Mouse (Mus musculus): ENCODE results near the gene Dlg3. TPM values are rescaled to one million over a fixed set of nuclear protein-coding genes. Genes with fewer than 3 reads are reported as not detected.
A peak's percentile ranks its signal among the peaks of the same experiment; 100 is the strongest.

The Dlg3 gene
- polyA plus RNA-seq, 1 experiment from 2014 or later = 13.8 TPM

GRCm38 (mm10) chrX:100741940-100742339 lies 25.6 kb upstream of the Dlg3 start:
- H3K9me3 ChIP-seq (ENCODE audit: control insufficient read depth, low read length) = no peaks in the 10 kb centered on the region
- no peak overlapping the region for H3K4me3 ChIP-seq (ENCODE audit: low read depth, low read length)
- 10% methylated on average over 10 of the region's 10 CpGs for WGBS
- H3K9ac ChIP-seq (ENCODE audit: low read depth, low read length) = no peak overlapping the region
- no peaks in the 10 kb centered on the region for H3K36me3 ChIP-seq (ENCODE audit: control insufficient read depth, insufficient read depth, low read length)
- H3K4me1 ChIP-seq (replicated peaks; ENCODE audit: control insufficient read depth, insufficient read depth, low read length) = no peaks in the 10 kb centered on the region
- no peak overlapping the region for H3K4me2 ChIP-seq (replicated peaks; ENCODE audit: low read depth, low read length)
- peak; percentile 60 for ATAC-seq (ENCODE audit: low FRiP score)
- H3K27me3 ChIP-seq (ENCODE audit: control insufficient read depth, insufficient read depth, low read length) = no peaks in the 10 kb centered on the region
- DNase-seq (ENCODE audit: low spot score) = peak; percentile 75
- no peak overlapping the region for H3K27ac ChIP-seq (ENCODE audit: low read depth, low read length)

DNA sequence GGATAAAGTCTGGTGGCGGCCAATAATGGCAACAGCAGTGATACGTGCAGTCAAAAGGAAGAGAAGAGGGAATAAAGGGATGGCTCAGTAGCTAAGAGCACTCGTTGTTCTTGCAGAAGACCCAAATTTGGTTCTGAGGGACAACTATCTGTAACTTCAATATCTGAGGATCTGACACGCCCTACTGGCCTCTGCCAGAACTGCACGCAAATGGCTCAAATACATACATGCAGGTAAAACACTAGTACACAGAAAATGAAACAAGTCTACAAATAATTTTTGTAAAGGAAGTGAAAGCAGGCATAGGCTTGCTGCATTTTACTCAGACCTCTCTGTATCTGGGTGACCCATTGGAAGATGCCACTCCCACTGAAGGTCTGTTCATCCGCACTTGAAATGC lies 1.7 kb upstream of the Dlg3 start:
- ATAC-seq (ENCODE audit: low FRiP score) (no peak), DNase-seq (ENCODE audit: low spot score) (no peak)
- Histone ChIP-seq H3K36me3 (ENCODE audit: control insufficient read depth, insufficient read depth, low read length) (no peaks in the 10 kb centered on the region), H3K4me1 (replicated peaks; ENCODE audit: control insufficient read depth, insufficient read depth, low read length) (no peaks in the 10 kb centered on the region), H3K9ac (ENCODE audit: low read depth, low read length) (no peak overlapping the region), H3K27ac (ENCODE audit: low read depth, low read length) (no peak overlapping the region), H3K4me2 (replicated peaks; ENCODE audit: low read depth, low read length) (no peak overlapping the region), H3K27me3 (ENCODE audit: control insufficient read depth, insufficient read depth, low read length) (no peaks in the 10 kb centered on the region), H3K9me3 (ENCODE audit: control insufficient read depth, low read length) (no peaks in the 10 kb centered on the region), H3K4me3 (ENCODE audit: low read depth, low read length) (no peak overlapping the region)
- 78% methylated on average over 6 of the region's 6 CpGs for WGBS

DNA sequence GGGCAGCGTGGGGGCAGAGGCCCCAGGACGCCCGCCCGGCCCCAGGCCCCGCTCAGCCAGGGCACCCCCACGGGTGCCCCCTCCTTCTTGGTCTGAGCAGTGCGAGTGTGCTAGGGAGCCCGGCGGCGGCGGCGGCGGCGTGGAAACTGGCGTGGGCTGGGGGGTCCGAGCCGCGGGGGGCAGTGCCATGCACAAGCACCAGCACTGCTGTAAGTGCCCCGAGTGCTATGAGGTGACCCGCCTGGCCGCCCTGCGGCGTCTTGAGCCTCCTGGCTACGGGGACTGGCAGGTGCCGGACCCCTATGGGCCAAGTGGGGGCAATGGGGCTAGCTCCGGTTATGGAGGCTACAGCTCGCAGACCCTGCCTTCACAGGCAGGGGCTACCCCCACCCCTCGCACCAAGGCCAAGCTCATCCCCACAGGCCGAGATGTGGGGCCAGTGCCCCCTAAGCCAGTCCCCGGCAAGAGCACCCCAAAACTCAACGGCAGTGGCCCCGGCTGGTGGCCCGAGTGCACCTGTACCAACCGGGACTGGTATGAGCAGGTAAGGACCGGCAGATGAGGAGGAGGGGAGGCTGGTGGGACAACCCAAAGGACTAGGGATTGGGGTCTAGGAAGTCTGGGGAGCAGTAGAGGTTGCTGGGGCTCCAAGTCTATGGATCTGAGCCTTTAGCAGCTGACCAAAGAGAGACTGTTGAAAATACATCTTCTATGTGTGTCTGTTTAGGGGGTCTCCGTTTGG lies 534 bp downstream of the Dlg3 start:
- Histone ChIP-seq H3K4me1 (replicated peaks; ENCODE audit: control insufficient read depth, insufficient read depth, low read length) (no peaks in the 10 kb centered on the region), H3K9me3 (ENCODE audit: control insufficient read depth, low read length) (no peaks in the 10 kb centered on the region), H3K27ac (ENCODE audit: low read depth, low read length) (peak overlapping the region; percentile 54; the same call in 1 of the 2 replicates), H3K27me3 (ENCODE audit: control insufficient read depth, insufficient read depth, low read length) (no peaks in the 10 kb centered on the region), H3K4me3 (ENCODE audit: low read depth, low read length) (peak overlapping the region; percentile 51), H3K36me3 (ENCODE audit: control insufficient read depth, insufficient read depth, low read length) (no peaks in the 10 kb centered on the region), H3K9ac (ENCODE audit: low read depth, low read length) (peak overlapping the region; percentile 55), H3K4me2 (replicated peaks; ENCODE audit: low read depth, low read length) (peak overlapping the region; percentile 72)
- DNase-seq (ENCODE audit: low spot score) (no peak), ATAC-seq (ENCODE audit: low FRiP score) (peak; percentile 66)
- 30% methylated on average over 19 of the region's 36 CpGs for WGBS

GRCm38 (mm10) chrX:100769281-100769680 lies 1.8 kb downstream of the Dlg3 start:
- H3K9me3 ChIP-seq (ENCODE audit: control insufficient read depth, low read length) = no peaks in the 10 kb centered on the region
- H3K36me3 ChIP-seq (ENCODE audit: control insufficient read depth, insufficient read depth, low read length) = no peaks in the 10 kb centered on the region
- peak overlapping the region; percentile 17; the same call in 1 of the 2 replicates for H3K4me2 ChIP-seq (replicated peaks; ENCODE audit: low read depth, low read length)
- WGBS = 87% methylated on average over 5 of the region's 5 CpGs
- ATAC-seq (ENCODE audit: low FRiP score) (no peak), DNase-seq (ENCODE audit: low spot score) (no peak)
- H3K9ac ChIP-seq (ENCODE audit: low read depth, low read length) = no peak overlapping the region
- H3K27me3 ChIP-seq (ENCODE audit: control insufficient read depth, insufficient read depth, low read length) = no peaks in the 10 kb centered on the region
- peak overlapping the region; percentile 13; the same call in 1 of the 2 replicates for H3K4me3 ChIP-seq (ENCODE audit: low read depth, low read length)
- H3K4me1 ChIP-seq (replicated peaks; ENCODE audit: control insufficient read depth, insufficient read depth, low read length) = no peaks in the 10 kb centered on the region
- H3K27ac ChIP-seq (ENCODE audit: low read depth, low read length) = no peak overlapping the region

DNA sequence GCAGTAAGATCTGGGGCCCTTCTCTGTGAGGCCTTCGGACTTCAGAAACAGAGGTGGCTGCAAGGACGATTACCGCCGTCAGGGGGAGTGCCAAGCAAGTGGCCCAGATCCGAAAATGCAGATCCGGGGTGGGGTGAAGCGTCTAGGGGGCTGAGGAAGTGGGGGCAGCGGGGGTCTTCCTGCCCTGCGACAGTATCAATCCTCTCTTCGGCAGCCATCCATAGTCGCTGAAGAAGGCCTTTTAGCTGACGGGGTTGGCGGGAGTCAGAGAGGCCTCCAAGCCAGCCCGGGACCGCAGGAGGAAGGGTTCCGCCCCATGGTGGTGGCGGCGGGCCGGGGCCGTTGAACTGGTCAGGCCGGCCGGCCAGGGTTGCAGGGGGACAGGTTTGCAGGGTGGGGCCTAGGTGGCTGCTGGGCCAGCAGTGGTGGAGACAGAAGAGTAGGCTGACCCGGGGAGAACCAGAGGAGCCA lies 6.9 kb downstream of the Dlg3 start:
- no peaks in the 10 kb centered on the region for H3K27me3 ChIP-seq (ENCODE audit: control insufficient read depth, insufficient read depth, low read length)

GRCm38 (mm10) chrX:100775405-100775804 lies 7.9 kb downstream of the Dlg3 start:
- Histone ChIP-seq H3K4me2 (replicated peaks; ENCODE audit: low read depth, low read length) (no peak overlapping the region), H3K4me3 (ENCODE audit: low read depth, low read length) (no peak overlapping the region), H3K36me3 (ENCODE audit: control insufficient read depth, insufficient read depth, low read length) (no peaks in the 10 kb centered on the region), H3K27me3 (ENCODE audit: control insufficient read depth, insufficient read depth, low read length) (no peaks in the 10 kb centered on the region), H3K9ac (ENCODE audit: low read depth, low read length) (no peak overlapping the region), H3K9me3 (ENCODE audit: control insufficient read depth, low read length) (no peaks in the 10 kb centered on the region), H3K27ac (ENCODE audit: low read depth, low read length) (no peak overlapping the region), H3K4me1 (replicated peaks; ENCODE audit: control insufficient read depth, insufficient read depth, low read length) (no peaks in the 10 kb centered on the region)
- no peak for ATAC-seq (ENCODE audit: low FRiP score)
- DNase-seq (ENCODE audit: low spot score) = no peak
- 90% methylated on average over 3 of the region's 3 CpGs for WGBS

More for the DNA sequence above, 6.9 kb downstream of the Dlg3 start:
- no peaks in the 10 kb centered on the region for H3K9me3 ChIP-seq (ENCODE audit: control insufficient read depth, low read length)
- H3K27ac ChIP-seq (ENCODE audit: low read depth, low read length) = no peak overlapping the region
- 23% methylated on average over 18 of the region's 23 CpGs for WGBS
- peak overlapping the region; percentile 54 for H3K4me2 ChIP-seq (replicated peaks; ENCODE audit: low read depth, low read length)
- DNase-seq (ENCODE audit: low spot score) = peak; percentile 74
- no peaks in the 10 kb centered on the region for H3K4me1 ChIP-seq (replicated peaks; ENCODE audit: control insufficient read depth, insufficient read depth, low read length)
- peak overlapping the region; percentile 33 for H3K4me3 ChIP-seq (ENCODE audit: low read depth, low read length)
- no peak for ATAC-seq (ENCODE audit: low FRiP score)
- H3K9ac ChIP-seq (ENCODE audit: low read depth, low read length) = peak overlapping the region; percentile 49
- no peaks in the 10 kb centered on the region for H3K36me3 ChIP-seq (ENCODE audit: control insufficient read depth, insufficient read depth, low read length)

DNA sequence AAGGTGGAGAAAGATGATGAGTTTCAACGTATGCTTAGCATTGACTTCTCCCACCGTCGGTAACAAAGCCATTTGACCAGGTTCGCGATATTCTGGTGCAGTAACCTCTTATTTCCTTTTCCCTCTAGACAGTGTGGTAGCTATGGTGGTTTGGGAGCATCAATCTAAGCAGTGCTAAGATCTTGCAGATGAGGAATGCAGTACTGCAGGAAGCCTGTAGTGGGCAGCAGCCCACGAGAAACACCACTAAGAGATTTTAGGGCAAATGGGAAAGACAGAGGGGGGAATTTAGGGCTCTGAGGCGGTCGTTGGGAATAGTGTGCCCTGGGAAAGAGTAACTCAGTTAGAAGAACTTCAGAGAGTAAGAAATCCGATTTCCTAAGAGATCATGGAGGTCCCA lies 9.0 kb downstream of the Dlg3 start:
- Histone ChIP-seq H3K9me3 (ENCODE audit: control insufficient read depth, low read length) (no peaks in the 10 kb centered on the region), H3K9ac (ENCODE audit: low read depth, low read length) (no peak overlapping the region), H3K27ac (ENCODE audit: low read depth, low read length) (peak overlapping the region; percentile 53; the same call in 1 of the 2 replicates), H3K36me3 (ENCODE audit: control insufficient read depth, insufficient read depth, low read length) (no peaks in the 10 kb centered on the region), H3K4me2 (replicated peaks; ENCODE audit: low read depth, low read length) (peak overlapping the region; percentile 52), H3K4me3 (ENCODE audit: low read depth, low read length) (peak overlapping the region; percentile 54), H3K27me3 (ENCODE audit: control insufficient read depth, insufficient read depth, low read length) (no peaks in the 10 kb centered on the region), H3K4me1 (replicated peaks; ENCODE audit: control insufficient read depth, insufficient read depth, low read length) (no peaks in the 10 kb centered on the region)
- ATAC-seq (ENCODE audit: low FRiP score) = peak; percentile 70
- WGBS = 18% methylated on average over 9 of the region's 9 CpGs
- peak; percentile 75 for DNase-seq (ENCODE audit: low spot score)

- H3K9ac ChIP-seq (ENCODE audit: low read depth, low read length) = peak overlapping the region; percentile 89
- H3K4me2 ChIP-seq (replicated peaks; ENCODE audit: low read depth, low read length) = peak overlapping the region; percentile 52
- peak overlapping the region; percentile 54 for H3K4me3 ChIP-seq (ENCODE audit: low read depth, low read length)
- H3K4me1 ChIP-seq (replicated peaks; ENCODE audit: control insufficient read depth, insufficient read depth, low read length) = no peaks in the 10 kb centered on the region
- ATAC-seq (ENCODE audit: low FRiP score) = peak; percentile 94
- DNase-seq (ENCODE audit: low spot score) = peak; percentile 82
- H3K36me3 ChIP-seq (ENCODE audit: control insufficient read depth, insufficient read depth, low read length) = no peaks in the 10 kb centered on the region
- no peaks in the 10 kb centered on the region for H3K27me3 ChIP-seq (ENCODE audit: control insufficient read depth, insufficient read depth, low read length)
- no peaks in the 10 kb centered on the region for H3K9me3 ChIP-seq (ENCODE audit: control insufficient read depth, low read length)
- WGBS = 20% methylated on average over 23 of the region's 49 CpGs
- peak overlapping the region; percentile 87 for H3K27ac ChIP-seq (ENCODE audit: low read depth, low read length)
These were observed 9.6 kb downstream of the Dlg3 start for GRCm38 (mm10) chrX:100776985-100777654.
